Mouse (Mus musculus) forebrain, embryonic 13.5 days (tissue): ENCODE measurements around the gene Bclaf1. TPM values are rescaled to one million over a fixed set of nuclear protein-coding genes. Genes with fewer than 3 reads are reported as not detected.
A peak's percentile ranks its signal among the peaks of the same experiment; 100 is the strongest.

Source experiments
- ATAC-seq: fragments of 200-750 bp; cut with Nextera tagmentation; 2 replicates; pipeline ENCODE4 v1.8.0; 2017
- H3K27ac ChIP-seq: fragments of 300-500 bp; sonication (generic); 2 replicates; pipeline ENCODE4 v1.5.1; 2015; ENCODE audit warnings: inconsistent platforms, mild to moderate bottlenecking, moderate library complexity
- H3K27me3 ChIP-seq: fragments of 300-500 bp; sonication (generic); 2 replicates; pipeline ENCODE4 v1.6.1; 2015; ENCODE audit warnings: mild to moderate bottlenecking, inconsistent platforms
- H3K36me3 ChIP-seq: fragments of 300-500 bp; sonication (generic); 2 replicates; pipeline ENCODE4 v1.6.1; 2015; ENCODE audit warnings: mild to moderate bottlenecking, inconsistent platforms; ENCODE audit not compliant: poor library complexity, severe bottlenecking
- H3K4me1 ChIP-seq: fragments of 300-500 bp; sonication (generic); 2 replicates; pipeline ENCODE4 v1.6.1; 2015; ENCODE audit warnings: inconsistent platforms
- H3K4me2 ChIP-seq: fragments of 300-500 bp; sonication (generic); 2 replicates; pipeline ENCODE4 v1.6.1; 2015; ENCODE audit warnings: inconsistent platforms, mild to moderate bottlenecking, moderate library complexity
- H3K4me3 ChIP-seq: fragments of 300-500 bp; sonication (generic); 2 replicates; pipeline ENCODE4 v1.5.1; 2015; ENCODE audit warnings: mild to moderate bottlenecking, inconsistent platforms
- H3K9ac ChIP-seq: fragments of 300-500 bp; sonication (generic); 2 replicates; pipeline ENCODE4 v1.6.1; 2015; ENCODE audit warnings: mild to moderate bottlenecking, inconsistent platforms
- H3K9me3 ChIP-seq: fragments of 300-500 bp; sonication (generic); replicated peaks from 2 replicates; pipeline ENCODE4 v1.6.1; 2016; ENCODE audit warnings: inconsistent platforms
- WGBS: fragments of 180-500 bp; shearing (Covaris S2); methylation state at CpG from one replicate; pipeline ENCODE4 v1.1.7; 2015; 5-methylcytosine and 5-hydroxymethylcytosine counted together
- polyA plus RNA-seq: library from polyadenylated mRNA; unstranded; fragments of >200 nt; fragmentation: Nextera tagmentation; extraction: Ambion mirVana; gene quantifications from 2 replicates; pipeline ENCODE4 v1.2.1, GENCODE M21; 2015

Gene Bclaf1
- polyA plus RNA-seq: 152 and 170 TPM in 2 replicates

GRCm38 (mm10) chr10:20311918-20312735, at the start of gene Bclaf1:
TSS of gene Bclaf1 (plus strand) at chr10:20312469.
- peaks cover 22% of the 10 kb centered on the region for H3K4me1 ChIP-seq
- peak within 1 kb of the TSS; percentile 76 for H3K4me2 ChIP-seq
- under 1% methylated on average over 84 of the region's 84 CpGs for WGBS
- peak within 1 kb of the TSS; percentile 77 for H3K4me3 ChIP-seq
- peak within 1 kb of the TSS; percentile 100 for H3K27ac ChIP-seq
- H3K9me3 ChIP-seq: no peaks in the 10 kb centered on the region
- peak within 1 kb of the TSS; percentile 91 for H3K9ac ChIP-seq
- peaks cover 3% of the 10 kb centered on the region; the same call in 1 of the 2 replicates for H3K36me3 ChIP-seq
- ATAC-seq: peak; percentile 99
- no peaks in the 10 kb centered on the region for H3K27me3 ChIP-seq

GRCm38 (mm10) chr10:20262896-20263295, 49.4 kb upstream of the Bclaf1 start:
- H3K36me3 ChIP-seq: no peaks in the 10 kb centered on the region
- 91% methylated on average over 6 of the region's 6 CpGs for WGBS

GRCm38 (mm10) chr10:20264479-20264878, 47.8 kb upstream of the Bclaf1 start:
- no peak overlapping the region for H3K4me2 ChIP-seq
- H3K9me3 ChIP-seq: no peaks in the 10 kb centered on the region
- H3K4me1 ChIP-seq: no peaks in the 10 kb centered on the region
- WGBS: 81% methylated on average over 7 of the region's 7 CpGs
- no peak for ATAC-seq
- no peak overlapping the region for H3K27ac ChIP-seq
- H3K9ac ChIP-seq: no peak overlapping the region
- no peaks in the 10 kb centered on the region for H3K36me3 ChIP-seq
- no peak overlapping the region for H3K4me3 ChIP-seq
- H3K27me3 ChIP-seq: no peaks in the 10 kb centered on the region

More at GRCm38 (mm10) chr10:20262896-20263295, 49.4 kb upstream of the Bclaf1 start:
- no peak overlapping the region for H3K4me2 ChIP-seq
- H3K9ac ChIP-seq: no peak overlapping the region
- no peak overlapping the region for H3K4me3 ChIP-seq
- no peaks in the 10 kb centered on the region for H3K9me3 ChIP-seq
- ATAC-seq: no peak
- no peak overlapping the region for H3K27ac ChIP-seq
- no peaks in the 10 kb centered on the region for H3K4me1 ChIP-seq
- H3K27me3 ChIP-seq: no peaks in the 10 kb centered on the region

- Histone ChIP-seq H3K27me3 (no peaks in the 10 kb centered on the region), H3K4me3 (no peak overlapping the region), H3K4me1 (no peaks in the 10 kb centered on the region), H3K9me3 (no peaks in the 10 kb centered on the region), H3K9ac (no peak overlapping the region), H3K4me2 (no peak overlapping the region), H3K27ac (no peak overlapping the region), H3K36me3 (no peaks in the 10 kb centered on the region)
- 79% methylated on average over 10 of the region's 10 CpGs for WGBS
- 0 out of 2 replicates have a peak, but pooled peaks have one; percentile 27 for ATAC-seq
Measured at GRCm38 (mm10) chr10:20267032-20267431, 45.2 kb upstream of the Bclaf1 start.

GRCm38 (mm10) chr10:20268945-20269344, 43.3 kb upstream of the Bclaf1 start:
- no peak overlapping the region for H3K4me3 ChIP-seq
- no peaks in the 10 kb centered on the region for H3K4me1 ChIP-seq
- no peak for ATAC-seq
- H3K4me2 ChIP-seq: no peak overlapping the region
- H3K9ac ChIP-seq: no peak overlapping the region
- H3K9me3 ChIP-seq: no peaks in the 10 kb centered on the region
- WGBS: 60% methylated on average over 7 of the region's 7 CpGs
- H3K36me3 ChIP-seq: no peaks in the 10 kb centered on the region
- no peaks in the 10 kb centered on the region for H3K27me3 ChIP-seq
- no peak overlapping the region for H3K27ac ChIP-seq

GRCm38 (mm10) chr10:20272380-20272779, 39.9 kb upstream of the Bclaf1 start:
- H3K27me3 ChIP-seq: no peaks in the 10 kb centered on the region
- no peak overlapping the region for H3K9ac ChIP-seq
- no peak overlapping the region for H3K4me3 ChIP-seq
- no peak for ATAC-seq
- H3K27ac ChIP-seq: no peak overlapping the region
- H3K36me3 ChIP-seq: no peaks in the 10 kb centered on the region
- 95% methylated on average over 5 of the region's 5 CpGs for WGBS
- no peaks in the 10 kb centered on the region for H3K4me1 ChIP-seq
- H3K9me3 ChIP-seq: no peaks in the 10 kb centered on the region
- no peak overlapping the region for H3K4me2 ChIP-seq

DNA sequence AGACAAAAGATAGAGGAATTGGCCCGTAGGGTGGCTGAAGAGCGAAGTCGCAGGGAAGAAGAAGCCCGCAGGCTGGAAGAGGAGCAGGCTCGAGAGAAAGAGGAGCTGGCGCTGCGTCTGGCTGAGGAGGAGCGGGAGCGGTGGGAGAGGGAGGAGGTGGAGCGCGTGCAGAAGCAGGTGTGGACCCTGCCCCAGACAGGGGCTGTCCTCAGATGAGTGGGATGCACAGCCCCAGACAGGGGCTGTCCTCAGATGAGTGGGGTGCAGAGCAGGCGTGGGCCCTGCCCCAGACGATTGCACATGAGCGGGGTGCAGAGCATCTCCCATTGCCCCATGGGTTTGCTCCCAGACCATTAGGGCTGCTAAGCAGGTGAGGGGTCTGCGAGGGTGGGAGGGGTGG, 39.0 kb upstream of the Bclaf1 start:
- Histone ChIP-seq H3K4me2 (no peak overlapping the region), H3K4me3 (no peak overlapping the region), H3K9ac (no peak overlapping the region), H3K4me1 (no peaks in the 10 kb centered on the region), H3K27ac (no peak overlapping the region), H3K9me3 (no peaks in the 10 kb centered on the region), H3K36me3 (no peaks in the 10 kb centered on the region), H3K27me3 (no peaks in the 10 kb centered on the region)
- 71% methylated on average over 15 of the region's 15 CpGs for WGBS
- peak; percentile 48; the same call in 1 of the 2 replicates for ATAC-seq

GRCm38 (mm10) chr10:20274022-20274421, 38.2 kb upstream of the Bclaf1 start:
- H3K9me3 ChIP-seq: no peaks in the 10 kb centered on the region
- H3K4me2 ChIP-seq: no peak overlapping the region
- H3K4me1 ChIP-seq: no peaks in the 10 kb centered on the region
- no peak for ATAC-seq
- no peaks in the 10 kb centered on the region for H3K36me3 ChIP-seq
- no peak overlapping the region for H3K9ac ChIP-seq
- H3K27me3 ChIP-seq: no peaks in the 10 kb centered on the region
- no peak overlapping the region for H3K4me3 ChIP-seq
- no peak overlapping the region for H3K27ac ChIP-seq
- 84% methylated on average over 9 of the region's 9 CpGs for WGBS

DNA sequence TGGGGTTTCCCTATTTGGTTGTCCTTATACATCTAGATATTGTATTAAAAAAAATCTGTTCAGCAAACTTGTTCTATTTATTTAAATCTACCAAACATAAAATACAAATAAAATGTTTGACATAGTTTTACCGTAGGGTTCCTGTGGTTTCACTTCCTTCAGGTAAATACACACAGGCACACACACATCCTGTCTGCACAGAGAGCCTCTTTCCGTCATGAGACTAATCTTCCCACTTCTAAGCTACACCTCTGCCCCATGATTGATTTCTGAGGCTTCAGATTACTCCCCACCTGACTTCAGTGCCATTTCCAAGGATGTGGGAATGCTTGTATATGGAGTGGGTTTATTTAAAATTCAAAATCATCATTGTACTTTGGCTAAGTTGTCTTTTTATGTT, 30.8 kb upstream of the Bclaf1 start:
- Histone ChIP-seq H3K4me3 (no peak overlapping the region), H3K9me3 (no peaks in the 10 kb centered on the region), H3K27ac (no peak overlapping the region), H3K36me3 (no peaks in the 10 kb centered on the region), H3K9ac (no peak overlapping the region), H3K4me1 (peaks cover 17% of the 10 kb centered on the region), H3K27me3 (no peaks in the 10 kb centered on the region), H3K4me2 (no peak overlapping the region)
- ATAC-seq: no peak
- WGBS: 76% methylated on average over 2 of the region's 2 CpGs

GRCm38 (mm10) chr10:20285289-20285975, 26.8 kb upstream of the Bclaf1 start:
- Histone ChIP-seq H3K27me3 (no peaks in the 10 kb centered on the region), H3K9ac (peak overlapping the region; percentile 50), H3K9me3 (no peaks in the 10 kb centered on the region), H3K27ac (peak overlapping the region; percentile 82), H3K4me3 (no peak overlapping the region), H3K36me3 (no peaks in the 10 kb centered on the region), H3K4me1 (peaks cover 28% of the 10 kb centered on the region), H3K4me2 (peak overlapping the region; percentile 38)
- WGBS: 3% methylated on average over 10 of the region's 10 CpGs
- peak; percentile 90 for ATAC-seq

- Histone ChIP-seq H3K4me2 (peak overlapping the region; percentile 38), H3K36me3 (no peaks in the 10 kb centered on the region), H3K27me3 (no peaks in the 10 kb centered on the region), H3K4me1 (peaks cover 32% of the 10 kb centered on the region), H3K9me3 (no peaks in the 10 kb centered on the region), H3K9ac (peak overlapping the region; percentile 50), H3K4me3 (no peak overlapping the region), H3K27ac (peak overlapping the region; percentile 82)
- peak; percentile 52 for ATAC-seq
- 21% methylated on average over 15 of the region's 15 CpGs for WGBS
Measured at GRCm38 (mm10) chr10:20285994-20286836, 26.1 kb upstream of the Bclaf1 start.
